In the genomic region with DNA sequence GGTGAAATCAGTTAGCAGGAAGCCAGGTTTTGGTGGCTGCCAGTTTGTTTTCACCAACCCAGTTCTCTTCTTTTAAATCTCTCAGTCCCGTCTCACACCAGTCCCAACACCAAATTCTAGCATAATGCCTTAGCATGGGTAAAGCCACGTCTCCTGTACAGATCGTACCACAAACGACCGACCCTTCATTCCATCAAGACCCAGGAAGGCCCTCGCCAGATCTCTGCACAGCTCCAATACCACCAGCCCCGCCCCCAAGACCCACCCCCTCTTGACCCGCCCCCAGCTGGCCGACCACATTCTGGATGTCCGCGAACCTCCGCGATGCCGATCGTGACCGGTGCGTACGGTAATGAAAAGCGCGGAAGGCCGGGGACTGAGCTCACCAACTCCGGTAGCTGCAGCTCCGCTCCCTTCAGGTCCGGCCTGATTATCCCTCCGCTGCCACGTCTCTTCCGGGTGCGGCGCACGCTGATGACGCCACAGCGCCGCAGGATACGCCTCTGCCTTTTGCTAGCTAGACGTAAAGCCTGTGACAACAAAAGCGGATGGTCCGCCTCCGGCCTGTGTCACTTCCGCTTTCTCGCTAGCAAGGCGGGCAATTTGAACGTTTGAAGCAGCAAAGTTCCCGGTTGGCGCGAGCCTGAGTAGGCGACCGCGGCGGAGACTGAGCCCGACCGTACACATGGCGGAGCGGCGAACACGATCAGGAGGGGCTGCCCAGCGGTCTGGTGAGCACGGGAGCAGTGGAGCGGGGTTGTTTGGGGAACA, we compare ENCODE assay signal across 7 mouse cellular contexts. TPM values are rescaled to one million over a fixed set of nuclear protein-coding genes. Genes with fewer than 3 reads are reported as not detected.
DNase-seq lines count a peak whose midpoint lies in the region; ATAC-seq and TF ChIP-seq lines count a peak whose summit lies in the region.

Gene Zfpl1 (minus strand): TSS at position 479 of the 771 bp plus-strand sequence.
Gene Cdca5 (plus strand): TSS at position 506 of the 771 bp plus-strand sequence.

- peak; percentile 88 for ATAC-seq in intestine, postnatal 0 days
- ATAC-seq in midbrain, embryonic 12.5 days (ENCODE audit: low FRiP score, low read depth) = peak; percentile 90

- no peaks in the 10 kb centered on the region for H3K27me3 ChIP-seq in intestine, postnatal 0 days (replicated peaks; ENCODE audit: control insufficient read depth, insufficient read depth, low read length)
- no peaks in the 10 kb centered on the region for H3K27me3 ChIP-seq in midbrain, embryonic 12.5 days
- no peaks in the 10 kb centered on the region for H3K27me3 ChIP-seq in small intestine, adult 2 months (ENCODE audit: control insufficient read depth, insufficient read depth, low read length)

- under 1% methylated on average over 58 of the region's 58 CpGs for WGBS in intestine, postnatal 0 days
- WGBS in midbrain, embryonic 12.5 days = under 1% methylated on average over 58 of the region's 58 CpGs
- under 1% methylated on average over 58 of the region's 58 CpGs for WGBS in small intestine, adult 2 months

- H3K36me3 ChIP-seq in intestine, postnatal 0 days (ENCODE audit: control insufficient read depth, insufficient read depth) = peaks cover 40% of the 10 kb centered on the region
- peaks cover 62% of the 10 kb centered on the region for H3K36me3 ChIP-seq in midbrain, embryonic 12.5 days
- H3K36me3 ChIP-seq in small intestine, adult 2 months (ENCODE audit: control insufficient read depth, insufficient read depth, low read length) = peaks cover 27% of the 10 kb centered on the region

- peak; percentile 96 for DNase-seq in adrenal gland, adult 8-10 months
- peak; percentile 97 for DNase-seq in embryo, embryonic 9.5 days (ENCODE audit: extremely low spot score)
- DNase-seq in gastrocnemius, postnatal 4 days (ENCODE audit: low spot score in 2 of 2) = peak; percentile 83 to 94
- DNase-seq in left cerebral cortex, postnatal 4 days = peak; percentile 98

- H3K9ac ChIP-seq in intestine, postnatal 0 days (ENCODE audit: low read depth, low read length) = peak within 1 kb of the TSS; percentile 84
- peak within 1 kb of the TSS; percentile 81 for H3K9ac ChIP-seq in midbrain, embryonic 12.5 days (replicated peaks)

- H3K9me3 ChIP-seq in intestine, postnatal 0 days (ENCODE audit: control insufficient read depth) = no peaks in the 10 kb centered on the region
- no peaks in the 10 kb centered on the region for H3K9me3 ChIP-seq in midbrain, embryonic 12.5 days

- intact Hi-C loops in left cerebral cortex, postnatal 4 days (cut with DNase I) = no loop called here

- peak within 1 kb of the TSS; percentile 77 for H3K4me3 ChIP-seq in intestine, postnatal 0 days (ENCODE audit: low read depth, low read length)
- H3K4me3 ChIP-seq in midbrain, embryonic 12.5 days = peak within 1 kb of the TSS; percentile 79
- peak within 1 kb of the TSS; percentile 74 for H3K4me3 ChIP-seq in small intestine, adult 2 months (ENCODE audit: low read depth, low read length)

- H3K4me1 ChIP-seq in intestine, postnatal 0 days (replicated peaks; ENCODE audit: control insufficient read depth, insufficient read depth, low read length) = no peaks in the 10 kb centered on the region; the same call in 1 of the 2 replicates
- H3K4me1 ChIP-seq in midbrain, embryonic 12.5 days = peaks cover 26% of the 10 kb centered on the region
- H3K4me1 ChIP-seq in small intestine, adult 2 months (ENCODE audit: control insufficient read depth, insufficient read depth, insufficient read length, low read length) = peaks cover 8% of the 10 kb centered on the region

- H3K27ac ChIP-seq in intestine, postnatal 0 days (ENCODE audit: low read depth, low read length) = peak within 1 kb of the TSS; percentile 68
- H3K27ac ChIP-seq in midbrain, embryonic 12.5 days (replicated peaks) = 0 out of 2 replicates have a peak within 1 kb of the TSS, but pooled peaks have one; percentile 49
- H3K27ac ChIP-seq in small intestine, adult 2 months (ENCODE audit: insufficient read depth, low read depth, low read length) = 0 out of 2 replicates have a peak within 1 kb of the TSS, but pooled peaks have one; percentile 9

- peak; percentile 51; the same call in 1 of the 2 replicates for TF ChIP-seq POLR2A in small intestine, adult 2 months (IDR thresholded peaks at IDR 0.05; ENCODE audit: low read depth, low read length)

- peak within 1 kb of the TSS; percentile 95 for H3K4me2 ChIP-seq in intestine, postnatal 0 days (replicated peaks; ENCODE audit: low read depth)
- peak within 1 kb of the TSS; percentile 89 for H3K4me2 ChIP-seq in midbrain, embryonic 12.5 days (replicated peaks)

- TF ChIP-seq CTCF in intestine, postnatal 0 days (IDR thresholded peaks at IDR 0.05; ENCODE audit: low read depth) = no peak
- no peak for TF ChIP-seq CTCF in small intestine, adult 2 months (IDR thresholded peaks at IDR 0.05; ENCODE audit: extremely low read depth, insufficient read length, insufficient replicate concordance, low read depth, low read length)

RNA-seq across cellular contexts. Expression of gene Zfpl1, which starts in this region (rescaled TPM):
- 10 to 100 TPM; 37.2 to 50.5 (median 44.7) TPM for total RNA-seq in adrenal gland, adult 8-10 months (2022)
- total RNA-seq in gastrocnemius, postnatal 4 days (2021) = 10 to 100 TPM; 28.5 to 34.6 TPM
- polyA plus RNA-seq in intestine, postnatal 0 days (2015; fragmentation: Nextera tagmentation; extraction: Ambion mirVana) = 54.9 and 56.2 TPM in 2 replicates
- total RNA-seq in left cerebral cortex, postnatal 4 days (2021) = 10 to 100 TPM; 50.9 to 51.5 TPM
- 67.1 and 75.1 TPM in 2 replicates for polyA plus RNA-seq in midbrain, embryonic 12.5 days (2016; fragmentation: Nextera tagmentation; extraction: Ambion mirVana)
- 62.1 and 119 TPM in 2 replicates for polyA plus RNA-seq in small intestine, adult 2 months (2012; rRNA removed)

RNA-seq across cellular contexts. Expression of gene Cdca5, which starts in this region (rescaled TPM):
- total RNA-seq in adrenal gland, adult 8-10 months (2022) = 1 to 10 TPM in 1 of 4 experiments, under 1 TPM in 3; 0.46 to 1.2 (median 0.63) TPM
- total RNA-seq in gastrocnemius, postnatal 4 days (2021) = 1 to 10 TPM; 7.7 to 8.1 TPM
- polyA plus RNA-seq in intestine, postnatal 0 days (2015; fragmentation: Nextera tagmentation; extraction: Ambion mirVana) = 8.7 and 8.9 TPM in 2 replicates
- total RNA-seq in left cerebral cortex, postnatal 4 days (2021) = 1 to 10 TPM; 1.5 to 3.0 TPM
- polyA plus RNA-seq in midbrain, embryonic 12.5 days (2016; fragmentation: Nextera tagmentation; extraction: Ambion mirVana) = 41.5 and 42.1 TPM in 2 replicates
- polyA plus RNA-seq in small intestine, adult 2 months (2012; rRNA removed) = 1.6 and 2.6 TPM in 2 replicates

Comparison
In these comparisons a context has a peak if more than half of its experiments do, and no peak if none do; other contexts are left out.
1. Peak in every context shown above with its lines: DNase-seq, ATAC-seq, H3K4me3 ChIP-seq and H3K27ac ChIP-seq.
2. H3K27ac ChIP-seq: peak in every context shown above with its lines; median percentile 68 in intestine, postnatal 0 days; 49 in midbrain, embryonic 12.5 days; 9 in small intestine, adult 2 months.